Mouse (Mus musculus): ENCODE measurements around the gene Ticam1. TPM values are rescaled to one million over a fixed set of nuclear protein-coding genes. Genes with fewer than 3 reads are reported as not detected.

Gene Ticam1
- polyA plus RNA-seq, 1 experiment from 2014 or later: 8.1 TPM

- H3K4me3 ChIP-seq (ENCODE audit: low read depth, low read length): peak overlapping the region; percentile 65; the same call in 1 of the 2 replicates
- peak overlapping the region; percentile 95 for H3K27ac ChIP-seq (replicated peaks; ENCODE audit: low read depth, low read length)
- peaks cover 4% of the 10 kb centered on the region; the same call in 1 of the 2 replicates for H3K4me1 ChIP-seq (ENCODE audit: control insufficient read depth, insufficient read depth, low read length)
- peak overlapping the region; percentile 89 for H3K4me2 ChIP-seq (ENCODE audit: low read depth, low read length)
- DNase-seq (ENCODE audit: low spot score) (no peak), ATAC-seq (ENCODE audit: low read depth) (no peak)
- H3K9ac ChIP-seq (ENCODE audit: low read depth, low read length): no peak overlapping the region
- 10% methylated on average over 9 of the region's 9 CpGs for WGBS
- no peaks in the 10 kb centered on the region for H3K9me3 ChIP-seq (ENCODE audit: control insufficient read depth, low read length)
- H3K27me3 ChIP-seq (replicated peaks; ENCODE audit: control insufficient read depth, insufficient read depth, low read length): no peaks in the 10 kb centered on the region
- H3K36me3 ChIP-seq (ENCODE audit: control insufficient read depth, insufficient read depth, low read length): peaks cover 21% of the 10 kb centered on the region
Observed at GRCm38 (mm10) chr17:56255429-56255828, 21.2 kb downstream of the Ticam1 start.

- H3K9me3 ChIP-seq (ENCODE audit: control insufficient read depth, low read length): no peaks in the 10 kb centered on the region
- no peak overlapping the region for H3K4me3 ChIP-seq (ENCODE audit: low read depth, low read length)
- H3K27ac ChIP-seq (replicated peaks; ENCODE audit: low read depth, low read length): no peak overlapping the region
- no peak for DNase-seq (ENCODE audit: low spot score)
- H3K4me2 ChIP-seq (ENCODE audit: low read depth, low read length): no peak overlapping the region
- no peak overlapping the region for H3K9ac ChIP-seq (ENCODE audit: low read depth, low read length)
- H3K4me1 ChIP-seq (ENCODE audit: control insufficient read depth, insufficient read depth, low read length): peaks cover 2% of the 10 kb centered on the region; the same call in 1 of the 2 replicates
- H3K36me3 ChIP-seq (ENCODE audit: control insufficient read depth, insufficient read depth, low read length): peaks cover 14% of the 10 kb centered on the region
- ATAC-seq (ENCODE audit: low read depth): no peak
- WGBS: 76% methylated on average over 4 of the region's 4 CpGs
- no peaks in the 10 kb centered on the region for H3K27me3 ChIP-seq (replicated peaks; ENCODE audit: control insufficient read depth, insufficient read depth, low read length)
Observed at GRCm38 (mm10) chr17:56254695-56255094, 21.9 kb downstream of the Ticam1 start.

- Histone ChIP-seq H3K27ac (replicated peaks; ENCODE audit: low read depth, low read length) (no peak overlapping the region), H3K4me2 (ENCODE audit: low read depth, low read length) (no peak overlapping the region), H3K36me3 (ENCODE audit: control insufficient read depth, insufficient read depth, low read length) (no peaks in the 10 kb centered on the region), H3K9me3 (ENCODE audit: control insufficient read depth, low read length) (no peaks in the 10 kb centered on the region), H3K4me1 (ENCODE audit: control insufficient read depth, insufficient read depth, low read length) (no peaks in the 10 kb centered on the region), H3K9ac (ENCODE audit: low read depth, low read length) (no peak overlapping the region), H3K27me3 (replicated peaks; ENCODE audit: control insufficient read depth, insufficient read depth, low read length) (no peaks in the 10 kb centered on the region), H3K4me3 (ENCODE audit: low read depth, low read length) (no peak overlapping the region)
- WGBS: 29% methylated on average over 6 of the region's 6 CpGs
- DNase-seq (ENCODE audit: low spot score) (peak; percentile 45), ATAC-seq (ENCODE audit: low read depth) (no peak)
Observed at GRCm38 (mm10) chr17:56251136-56251829, 25.3 kb downstream of the Ticam1 start.

GRCm38 (mm10) chr17:56245608-56246007, 31.0 kb downstream of the Ticam1 start:
- H3K27ac ChIP-seq (replicated peaks; ENCODE audit: low read depth, low read length): no peak overlapping the region
- WGBS: 55% methylated on average over 7 of the region's 7 CpGs
- H3K4me2 ChIP-seq (ENCODE audit: low read depth, low read length): no peak overlapping the region
- H3K9me3 ChIP-seq (ENCODE audit: control insufficient read depth, low read length): no peaks in the 10 kb centered on the region
- no peaks in the 10 kb centered on the region for H3K36me3 ChIP-seq (ENCODE audit: control insufficient read depth, insufficient read depth, low read length)
- H3K27me3 ChIP-seq (replicated peaks; ENCODE audit: control insufficient read depth, insufficient read depth, low read length): peaks cover 4% of the 10 kb centered on the region; the same call in 1 of the 2 replicates
- ATAC-seq (ENCODE audit: low read depth): no peak
- no peak for DNase-seq (ENCODE audit: low spot score)
- no peak overlapping the region for H3K9ac ChIP-seq (ENCODE audit: low read depth, low read length)
- no peaks in the 10 kb centered on the region for H3K4me1 ChIP-seq (ENCODE audit: control insufficient read depth, insufficient read depth, low read length)
- no peak overlapping the region for H3K4me3 ChIP-seq (ENCODE audit: low read depth, low read length)

GRCm38 (mm10) chr17:56241541-56242401, 34.8 kb downstream of the Ticam1 start:
- Histone ChIP-seq H3K9me3 (ENCODE audit: control insufficient read depth, low read length) (no peaks in the 10 kb centered on the region), H3K36me3 (ENCODE audit: control insufficient read depth, insufficient read depth, low read length) (no peaks in the 10 kb centered on the region), H3K27me3 (replicated peaks; ENCODE audit: control insufficient read depth, insufficient read depth, low read length) (peaks cover 5% of the 10 kb centered on the region; the same call in 1 of the 2 replicates), H3K4me2 (ENCODE audit: low read depth, low read length) (no peak overlapping the region), H3K27ac (replicated peaks; ENCODE audit: low read depth, low read length) (no peak overlapping the region), H3K4me1 (ENCODE audit: control insufficient read depth, insufficient read depth, low read length) (no peaks in the 10 kb centered on the region), H3K4me3 (ENCODE audit: low read depth, low read length) (peak overlapping the region; percentile 5; the same call in 1 of the 2 replicates), H3K9ac (ENCODE audit: low read depth, low read length) (no peak overlapping the region)
- ATAC-seq (ENCODE audit: low read depth) (peak; percentile 74), DNase-seq (ENCODE audit: low spot score) (peak; percentile 94)
- under 1% methylated on average over 33 of the region's 33 CpGs for WGBS

- 4% methylated on average over 13 of the region's 14 CpGs for WGBS
Observed at GRCm38 (mm10) chr17:56233818-56234469, 42.6 kb downstream of the Ticam1 start.

GRCm38 (mm10) chr17:56233389-56233788, 43.2 kb downstream of the Ticam1 start:
- Histone ChIP-seq H3K36me3 (ENCODE audit: control insufficient read depth, insufficient read depth, low read length) (no peaks in the 10 kb centered on the region), H3K9me3 (ENCODE audit: control insufficient read depth, low read length) (no peaks in the 10 kb centered on the region), H3K4me2 (ENCODE audit: low read depth, low read length) (peak overlapping the region; percentile 12; the same call in 1 of the 2 replicates), H3K27ac (replicated peaks; ENCODE audit: low read depth, low read length) (no peak overlapping the region), H3K27me3 (replicated peaks; ENCODE audit: control insufficient read depth, insufficient read depth, low read length) (no peaks in the 10 kb centered on the region), H3K4me3 (ENCODE audit: low read depth, low read length) (no peak overlapping the region), H3K9ac (ENCODE audit: low read depth, low read length) (no peak overlapping the region), H3K4me1 (ENCODE audit: control insufficient read depth, insufficient read depth, low read length) (no peaks in the 10 kb centered on the region)
- no peak for DNase-seq (ENCODE audit: low spot score)
- 56% methylated on average over 8 of the region's 8 CpGs for WGBS
- ATAC-seq (ENCODE audit: low read depth): no peak

More at GRCm38 (mm10) chr17:56233818-56234469, 42.6 kb downstream of the Ticam1 start:
- Histone ChIP-seq H3K27ac (replicated peaks; ENCODE audit: low read depth, low read length) (no peak overlapping the region), H3K4me2 (ENCODE audit: low read depth, low read length) (peak overlapping the region; percentile 12; the same call in 1 of the 2 replicates), H3K9ac (ENCODE audit: low read depth, low read length) (no peak overlapping the region), H3K27me3 (replicated peaks; ENCODE audit: control insufficient read depth, insufficient read depth, low read length) (no peaks in the 10 kb centered on the region), H3K4me3 (ENCODE audit: low read depth, low read length) (no peak overlapping the region), H3K4me1 (ENCODE audit: control insufficient read depth, insufficient read depth, low read length) (no peaks in the 10 kb centered on the region), H3K36me3 (ENCODE audit: control insufficient read depth, insufficient read depth, low read length) (no peaks in the 10 kb centered on the region), H3K9me3 (ENCODE audit: control insufficient read depth, low read length) (no peaks in the 10 kb centered on the region)
- ATAC-seq (ENCODE audit: low read depth): peak; percentile 86
- peak; percentile 82 for DNase-seq (ENCODE audit: low spot score)

GRCm38 (mm10) chr17:56229943-56230342, 46.6 kb downstream of the Ticam1 start:
- Histone ChIP-seq H3K4me3 (ENCODE audit: low read depth, low read length) (no peak overlapping the region), H3K9me3 (ENCODE audit: control insufficient read depth, low read length) (no peaks in the 10 kb centered on the region), H3K27me3 (replicated peaks; ENCODE audit: control insufficient read depth, insufficient read depth, low read length) (no peaks in the 10 kb centered on the region), H3K27ac (replicated peaks; ENCODE audit: low read depth, low read length) (no peak overlapping the region), H3K9ac (ENCODE audit: low read depth, low read length) (no peak overlapping the region), H3K4me2 (ENCODE audit: low read depth, low read length) (no peak overlapping the region), H3K36me3 (ENCODE audit: control insufficient read depth, insufficient read depth, low read length) (no peaks in the 10 kb centered on the region), H3K4me1 (ENCODE audit: control insufficient read depth, insufficient read depth, low read length) (no peaks in the 10 kb centered on the region)
- WGBS: 56% methylated on average over 10 of the region's 10 CpGs
- ATAC-seq (ENCODE audit: low read depth) (no peak), DNase-seq (ENCODE audit: low spot score) (no peak)

Data from embryonic facial prominence, embryonic 14.5 days (tissue).